Mouse (Mus musculus) liver, postnatal 0 days (tissue): ENCODE data around the gene Lman2.

Experiments
- CTCF ChIP-seq: sonication (generic); IDR thresholded peaks from 2 replicates; pipeline ENCODE4 v1.5.1; 2016; ENCODE audit warnings: antibody characterized with exemption, low read depth
- EP300 ChIP-seq: IDR thresholded peaks from 2 replicates; pipeline ENCODE4 v1.6.1; 2016; ENCODE audit warnings: antibody characterized with exemption, low read depth, mild to moderate bottlenecking

GRCm38 (mm10) chr13:55411826-55412225 is 49.2 kb upstream of the Lman2 start:
- no peak for TF ChIP-seq CTCF
- TF ChIP-seq EP300, result no peak
